Mouse (Mus musculus) retina, postnatal 7 days (tissue): ENCODE results near the gene Olfr749.
"Not testable (repeated sequence)": the region's sequence is repeated elsewhere in the genome, so short reads cannot be mapped to it uniquely, and the experiment has no call there.

Source experiments
- DNase-seq: peaks from one replicate; pipeline ENCODE4 v3.0.0-alpha.2; 2012; ENCODE audit warnings: low read depth, low spot score

The Olfr749 gene

GRCm38 (mm10) chr14:50744994-50745393 lies at the start of gene Olfr749:
Olfr749 (minus strand) TSS chr14:50745094.
- DNase-seq: no peak

- no peak for DNase-seq
Observed at GRCm38 (mm10) chr14:50788157-50788556, 43.3 kb upstream of the Olfr749 start.

GRCm38 (mm10) chr14:50785251-50785637 lies 40.4 kb upstream of the Olfr749 start, which contains the start of gene Ttc5:
Ttc5 (minus strand) TSS chr14:50785519.
- DNase-seq: peak; percentile 84

- DNase-seq: peak; percentile 16
Observed at GRCm38 (mm10) chr14:50784391-50785250, 39.7 kb upstream of the Olfr749 start.

- no peak for DNase-seq
Observed at GRCm38 (mm10) chr14:50782166-50782565, 37.3 kb upstream of the Olfr749 start.

- DNase-seq: no peak
Observed at GRCm38 (mm10) chr14:50771342-50771741, 26.4 kb upstream of the Olfr749 start.

GRCm38 (mm10) chr14:50765736-50766135 lies 20.8 kb upstream of the Olfr749 start:
- no peak for DNase-seq

GRCm38 (mm10) chr14:50758416-50759085 lies 13.7 kb upstream of the Olfr749 start:
- no peak for DNase-seq

- no peak for DNase-seq
Observed at GRCm38 (mm10) chr14:50741584-50741983, 3.3 kb downstream of the Olfr749 start.

- no peak for DNase-seq
Observed at GRCm38 (mm10) chr14:50740334-50740733, 4.6 kb downstream of the Olfr749 start.

GRCm38 (mm10) chr14:50722371-50722770 lies 22.5 kb downstream of the Olfr749 start:
- not testable (repeated sequence) for DNase-seq

GRCm38 (mm10) chr14:50719875-50720274 lies 25.0 kb downstream of the Olfr749 start:
- not testable (repeated sequence) for DNase-seq

- no peak for DNase-seq
Observed at GRCm38 (mm10) chr14:50707073-50707472, 37.8 kb downstream of the Olfr749 start, which contains the start of gene Olfr748. Olfr748 (plus strand) TSS chr14:50707373.

- no peak for DNase-seq
Observed at GRCm38 (mm10) chr14:50693106-50693505, 51.8 kb downstream of the Olfr749 start, which contains the start of gene Olfr747. Olfr747 (minus strand) TSS chr14:50693206.
